Mouse (Mus musculus) lung, embryonic 15.5 days (tissue): ENCODE data around the gene Edc4. TPM values are rescaled to one million over a fixed set of nuclear protein-coding genes. Genes with fewer than 3 reads are reported as not detected.
A peak's percentile ranks its signal among the peaks of the same experiment; 100 is the strongest.
"Not testable (repeated sequence)": the region's sequence is repeated elsewhere in the genome, so short reads cannot be mapped to it uniquely, and the experiment has no call there.

Source experiments
- ATAC-seq: fragments of 200-750 bp; cut with Nextera tagmentation; 2 replicates; pipeline ENCODE4 v1.8.0; 2017; ENCODE audit warnings: moderate number of reproducible peaks, borderline replicate concordance; ENCODE audit not compliant: low FRiP score, low TSS enrichment; ENCODE audit errors: extremely low read depth
- H3K27ac ChIP-seq: fragments of 300-500 bp; sonication (generic); 2 replicates; pipeline ENCODE4 v1.5.1; 2015; ENCODE audit warnings: moderate library complexity, mild to moderate bottlenecking, inconsistent platforms
- H3K27me3 ChIP-seq: fragments of 300-500 bp; sonication (generic); 2 replicates; pipeline ENCODE4 v1.6.1; 2015; ENCODE audit warnings: inconsistent platforms
- H3K36me3 ChIP-seq: fragments of 300-500 bp; sonication (generic); 2 replicates; pipeline ENCODE4 v1.6.1; 2015; ENCODE audit warnings: inconsistent platforms
- H3K4me1 ChIP-seq: fragments of 300-500 bp; sonication (generic); 2 replicates; pipeline ENCODE4 v1.6.1; 2015; ENCODE audit warnings: inconsistent platforms
- H3K4me2 ChIP-seq: fragments of 300-500 bp; sonication (generic); 2 replicates; pipeline ENCODE4 v1.6.1; 2015; ENCODE audit warnings: inconsistent platforms, mild to moderate bottlenecking, moderate library complexity
- H3K4me3 ChIP-seq: fragments of 300-500 bp; sonication (generic); 2 replicates; pipeline ENCODE4 v1.5.1; 2015; ENCODE audit warnings: mild to moderate bottlenecking, inconsistent platforms
- H3K9ac ChIP-seq: fragments of 300-500 bp; sonication (generic); 2 replicates; pipeline ENCODE4 v1.6.1; 2015; ENCODE audit warnings: inconsistent platforms
- H3K9me3 ChIP-seq: fragments of 300-500 bp; sonication (generic); 2 replicates; pipeline ENCODE4 v1.6.1; 2016; ENCODE audit warnings: inconsistent platforms
- WGBS: fragments of 180-500 bp; shearing (Covaris S2); methylation state at CpG from one replicate; pipeline ENCODE4 v1.1.7; 2015; 5-methylcytosine and 5-hydroxymethylcytosine counted together
- polyA plus RNA-seq: library from polyadenylated mRNA; unstranded; fragments of >200 nt; fragmentation: Nextera tagmentation; extraction: Ambion mirVana; gene quantifications from 2 replicates; pipeline ENCODE4 v1.2.1, GENCODE M21; 2015

Gene Edc4
- 46.5 and 50.6 TPM in 2 replicates for polyA plus RNA-seq

DNA sequence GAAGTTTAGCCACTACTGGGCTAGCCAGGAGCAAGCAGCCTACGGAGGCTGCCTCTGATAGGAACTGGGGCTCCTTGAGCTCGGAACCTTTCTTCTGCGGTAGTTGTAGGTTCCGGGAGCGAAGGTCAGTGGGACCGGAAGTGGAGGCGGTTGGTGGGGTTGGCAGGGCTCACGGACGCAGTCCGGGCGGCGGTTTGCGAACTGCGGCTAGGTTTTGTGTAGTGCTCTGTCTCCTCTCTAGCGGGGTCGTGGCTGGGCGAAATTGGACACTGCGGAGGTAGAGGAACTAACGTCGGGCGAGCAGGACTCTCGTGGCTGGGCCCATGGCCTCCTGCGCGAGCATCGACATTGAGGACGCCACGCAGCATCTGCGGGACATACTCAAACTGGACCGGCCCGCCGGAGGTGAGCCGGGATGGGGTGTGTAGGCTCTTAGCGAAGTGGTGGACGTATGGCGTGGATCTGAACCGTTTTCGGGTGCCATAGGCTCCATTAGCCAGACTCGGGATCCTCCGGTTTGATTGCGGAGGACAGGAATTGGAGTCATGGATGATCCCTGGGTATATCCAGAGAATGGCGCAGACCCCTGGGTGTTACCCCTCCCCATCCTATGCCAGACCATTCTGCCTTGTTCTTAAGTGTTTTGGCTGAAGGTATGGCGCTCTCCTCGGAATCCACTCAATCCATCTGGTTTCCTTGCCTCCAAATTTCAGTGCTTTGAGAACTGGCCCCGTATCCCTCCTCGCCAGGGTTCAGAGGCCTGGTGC, at the start of gene Edc4:
Gene Edc4 (plus strand): TSS at position 128 of the 767 bp plus-strand sequence.
- H3K27me3 ChIP-seq: no peaks in the 10 kb centered on the region

DNA sequence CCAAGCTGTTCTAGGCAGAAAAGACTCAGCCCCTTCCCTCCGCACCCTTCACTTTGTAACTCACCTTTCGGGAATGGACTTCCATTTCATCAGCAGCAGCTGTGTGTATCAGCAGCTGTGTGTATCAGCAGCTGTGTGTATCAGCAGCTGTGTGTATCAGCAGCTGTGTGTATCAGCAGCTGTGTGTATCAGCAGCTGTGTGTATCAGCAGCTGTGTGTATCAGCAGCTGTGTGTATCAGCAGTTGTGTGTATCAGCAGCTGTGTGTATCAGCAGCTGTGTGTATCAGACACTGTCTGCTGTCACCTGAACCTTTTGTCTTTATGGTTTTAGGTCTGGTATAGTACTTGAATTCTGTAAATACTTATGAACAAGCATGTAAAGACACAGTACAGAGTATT, 46.9 kb upstream of the Edc4 start:
- H3K4me3 ChIP-seq, H3K9ac ChIP-seq, H3K36me3 ChIP-seq, H3K27ac ChIP-seq, H3K4me2 ChIP-seq, H3K9me3 ChIP-seq, H3K4me1 ChIP-seq, H3K27me3 ChIP-seq, ATAC-seq: not testable (repeated sequence)
- WGBS: 78% methylated on average over 2 of the region's 2 CpGs

More for the DNA sequence above, at the start of gene Edc4:
- H3K9ac ChIP-seq: peak within 1 kb of the TSS; percentile 85
- peak; percentile 83; the same call in 1 of the 2 replicates for ATAC-seq
- peaks cover 23% of the 10 kb centered on the region for H3K4me1 ChIP-seq
- H3K27ac ChIP-seq: peak within 1 kb of the TSS; percentile 48
- H3K4me2 ChIP-seq: peak within 1 kb of the TSS; percentile 78
- peak within 1 kb of the TSS; percentile 90 for H3K4me3 ChIP-seq
- peaks cover 53% of the 10 kb centered on the region for H3K36me3 ChIP-seq
- under 1% methylated on average over 45 of the region's 45 CpGs for WGBS
- no peaks in the 10 kb centered on the region for H3K9me3 ChIP-seq

DNA sequence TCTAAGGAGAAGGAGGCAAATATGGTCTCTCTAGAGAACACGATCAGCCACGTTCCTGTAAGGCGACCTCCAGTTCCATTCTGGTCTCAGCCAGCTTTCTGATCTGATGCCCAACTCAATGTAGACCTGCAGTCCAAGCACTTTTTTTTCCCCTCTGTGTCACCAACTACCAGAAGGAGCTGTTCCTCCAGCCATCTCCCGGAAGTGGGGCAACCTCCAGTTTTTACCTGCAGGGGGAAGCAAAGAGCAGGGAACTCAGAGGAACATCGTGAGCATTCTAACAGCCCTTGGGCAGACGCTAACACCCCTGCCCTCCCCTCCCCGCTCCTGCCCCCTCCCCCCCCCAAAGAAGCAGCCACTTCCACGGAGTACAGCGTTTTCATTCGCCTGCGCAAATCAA, 45.4 kb upstream of the Edc4 start:
- no peak overlapping the region for H3K4me3 ChIP-seq
- no peak overlapping the region for H3K4me2 ChIP-seq
- H3K27me3 ChIP-seq: no peaks in the 10 kb centered on the region
- no peaks in the 10 kb centered on the region for H3K4me1 ChIP-seq
- no peak; the same call in 1 of the 2 replicates for ATAC-seq
- no peaks in the 10 kb centered on the region for H3K36me3 ChIP-seq
- no peak overlapping the region for H3K9ac ChIP-seq
- H3K9me3 ChIP-seq: no peaks in the 10 kb centered on the region
- H3K27ac ChIP-seq: no peak overlapping the region
- WGBS: 30% methylated on average over 11 of the region's 11 CpGs

DNA sequence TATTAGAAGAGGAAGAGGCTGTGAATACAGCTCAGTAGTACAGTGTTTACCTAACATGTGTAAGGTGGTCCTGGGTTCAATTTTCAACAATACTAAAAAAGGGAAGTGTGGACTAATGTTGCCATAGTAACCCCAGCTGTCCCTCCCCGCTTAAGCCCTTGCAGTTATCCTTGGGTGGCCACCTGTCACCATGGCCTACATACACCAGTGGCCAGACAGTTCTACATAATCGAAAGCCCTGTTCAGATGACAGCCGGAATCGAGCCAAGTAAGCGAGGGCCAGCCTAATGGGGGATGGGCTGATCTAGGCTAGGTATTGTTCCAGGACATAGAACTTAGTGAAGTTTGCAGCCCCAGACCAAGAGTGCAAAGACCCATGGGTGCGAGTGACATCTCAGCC, 43.7 kb upstream of the Edc4 start:
- Histone ChIP-seq H3K4me3 (no peak overlapping the region), H3K9ac (no peak overlapping the region), H3K4me2 (no peak overlapping the region), H3K9me3 (no peaks in the 10 kb centered on the region), H3K36me3 (no peaks in the 10 kb centered on the region), H3K27me3 (no peaks in the 10 kb centered on the region), H3K4me1 (no peaks in the 10 kb centered on the region), H3K27ac (no peak overlapping the region)
- 82% methylated on average over 6 of the region's 6 CpGs for WGBS
- no peak for ATAC-seq

DNA sequence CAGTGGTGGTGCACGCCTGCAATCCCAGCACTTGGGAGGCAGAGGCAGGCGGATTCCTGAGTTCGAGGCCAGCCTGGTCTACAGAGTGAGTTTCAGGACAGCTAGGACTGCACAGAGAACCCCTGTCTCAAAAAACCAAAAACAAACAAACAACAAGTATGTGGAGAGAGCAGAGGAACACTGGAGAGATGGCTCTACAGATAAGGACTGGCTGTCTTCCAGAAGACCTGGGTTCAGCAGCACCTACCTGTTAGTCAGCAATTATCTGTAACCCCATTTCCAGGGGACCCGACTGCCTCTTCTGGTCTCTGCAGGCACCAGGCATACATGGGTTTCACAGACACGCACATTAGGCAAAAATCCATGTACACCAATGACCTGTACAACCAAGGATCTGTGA, 41.5 kb upstream of the Edc4 start:
- Histone ChIP-seq H3K9ac (no peak overlapping the region), H3K4me2 (no peak overlapping the region), H3K4me3 (no peak overlapping the region), H3K27ac (no peak overlapping the region), H3K36me3 (peaks cover 8% of the 10 kb centered on the region), H3K4me1 (no peaks in the 10 kb centered on the region), H3K27me3 (no peaks in the 10 kb centered on the region), H3K9me3 (no peaks in the 10 kb centered on the region)
- no peak for ATAC-seq
- WGBS: 85% methylated on average over 5 of the region's 5 CpGs

DNA sequence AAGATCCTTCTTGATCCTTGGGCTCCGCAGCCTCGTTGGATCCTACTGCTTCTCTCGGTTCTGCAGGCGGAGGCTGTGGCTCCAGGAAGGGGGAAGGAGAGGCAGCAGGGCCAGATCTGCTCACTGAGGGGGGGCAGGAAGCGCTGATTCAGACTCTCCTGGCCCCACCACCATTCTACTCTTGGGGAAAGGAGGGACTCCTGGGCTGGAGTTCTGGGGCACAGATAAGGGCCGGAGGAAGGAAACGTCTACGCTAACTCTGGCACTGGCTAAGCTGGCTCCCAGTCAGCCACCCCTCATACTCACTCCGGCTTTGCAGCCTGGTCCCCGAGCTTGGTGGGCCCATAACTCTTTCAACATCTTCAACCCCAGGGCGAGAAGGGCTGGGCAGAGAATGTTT, 34.0 kb upstream of the Edc4 start:
- Histone ChIP-seq H3K4me2 (no peak overlapping the region), H3K36me3 (peaks cover 60% of the 10 kb centered on the region)

DNA sequence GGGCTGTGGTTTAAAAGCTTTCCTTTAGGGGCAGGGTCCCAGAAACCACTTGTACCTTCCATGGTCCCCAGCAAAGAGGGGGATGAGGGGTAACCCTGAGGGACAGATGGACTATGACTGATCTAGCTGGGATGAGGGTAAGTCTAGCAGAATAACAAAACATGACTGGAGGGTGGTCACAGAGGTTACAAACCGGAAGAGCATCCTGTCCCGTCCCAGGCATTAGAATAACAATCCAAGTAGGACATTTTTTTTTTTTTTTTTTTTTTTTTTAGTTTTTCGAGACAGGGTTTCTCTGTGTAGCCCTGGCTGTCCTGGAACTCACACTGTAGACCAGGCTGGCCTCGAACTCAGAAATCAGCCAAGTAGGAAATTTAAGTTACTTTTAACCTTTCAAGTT, 30.7 kb upstream of the Edc4 start:
- peaks cover 10% of the 10 kb centered on the region for H3K4me1 ChIP-seq
- no peak for ATAC-seq
- no peaks in the 10 kb centered on the region for H3K27me3 ChIP-seq
- WGBS: 71% methylated on average over 4 of the region's 4 CpGs
- H3K9ac ChIP-seq: no peak overlapping the region
- no peak overlapping the region for H3K27ac ChIP-seq
- H3K9me3 ChIP-seq: no peaks in the 10 kb centered on the region
- peak overlapping the region; percentile 43; the same call in 1 of the 2 replicates for H3K4me2 ChIP-seq
- peaks cover 44% of the 10 kb centered on the region for H3K36me3 ChIP-seq
- no peak overlapping the region for H3K4me3 ChIP-seq

More for the DNA sequence above, 34.0 kb upstream of the Edc4 start:
- Histone ChIP-seq H3K4me1 (peaks cover 7% of the 10 kb centered on the region), H3K9ac (no peak overlapping the region), H3K27me3 (no peaks in the 10 kb centered on the region), H3K4me3 (no peak overlapping the region), H3K27ac (no peak overlapping the region), H3K9me3 (no peaks in the 10 kb centered on the region)
- no peak for ATAC-seq
- 88% methylated on average over 11 of the region's 11 CpGs for WGBS

DNA sequence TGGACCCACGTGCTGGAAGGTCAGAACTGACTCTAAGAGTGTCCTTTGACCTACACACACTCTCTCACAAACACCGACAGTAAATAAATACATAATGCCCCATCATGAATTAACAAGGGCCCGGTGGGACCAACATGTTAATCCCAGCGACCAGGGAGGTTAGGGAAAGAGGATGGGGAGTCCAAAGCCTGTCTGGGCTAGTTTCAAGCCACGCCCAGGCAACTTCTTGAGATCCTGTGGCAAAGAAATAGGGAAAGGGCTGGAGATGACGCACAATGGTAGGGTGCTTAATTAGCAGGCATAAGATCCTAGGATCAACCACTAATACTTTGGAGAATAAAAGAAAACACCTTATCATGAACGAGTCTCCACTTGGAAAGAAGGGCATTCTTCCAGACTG, 30.1 kb upstream of the Edc4 start:
- Histone ChIP-seq H3K4me3 (peak overlapping the region; percentile 13), H3K4me2 (peak overlapping the region; percentile 43), H3K27me3 (no peaks in the 10 kb centered on the region), H3K9ac (no peak overlapping the region), H3K36me3 (peaks cover 38% of the 10 kb centered on the region), H3K27ac (no peak overlapping the region), H3K9me3 (no peaks in the 10 kb centered on the region), H3K4me1 (peaks cover 10% of the 10 kb centered on the region)
- WGBS: 63% methylated on average over 7 of the region's 7 CpGs
- ATAC-seq: no peak

DNA sequence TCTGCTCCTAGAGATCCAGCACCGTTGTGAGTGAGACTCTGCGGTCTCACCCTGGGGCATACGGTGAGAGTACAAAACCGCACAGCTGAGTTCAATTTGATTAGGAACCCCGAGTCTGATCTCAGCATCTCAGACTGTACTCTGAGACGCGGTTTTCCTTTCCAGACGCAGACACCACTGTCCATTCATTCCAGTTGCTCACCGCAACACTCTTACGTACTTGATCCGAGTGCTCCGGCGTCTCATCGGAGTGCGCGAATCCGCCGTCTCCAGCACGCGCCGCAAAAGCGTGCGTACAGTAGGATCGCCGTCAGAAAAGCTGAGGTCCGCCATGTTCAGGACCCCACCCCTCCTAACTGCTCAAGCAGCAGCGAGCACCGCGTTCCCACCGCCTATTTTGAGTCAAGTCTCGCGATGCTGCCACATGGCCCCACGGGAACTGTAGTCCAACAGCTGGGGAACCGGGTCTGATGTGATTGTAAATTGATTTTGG, 29.0 kb upstream of the Edc4 start:
- WGBS: under 1% methylated on average over 34 of the region's 34 CpGs
- peak overlapping the region; percentile 74 for H3K27ac ChIP-seq

DNA sequence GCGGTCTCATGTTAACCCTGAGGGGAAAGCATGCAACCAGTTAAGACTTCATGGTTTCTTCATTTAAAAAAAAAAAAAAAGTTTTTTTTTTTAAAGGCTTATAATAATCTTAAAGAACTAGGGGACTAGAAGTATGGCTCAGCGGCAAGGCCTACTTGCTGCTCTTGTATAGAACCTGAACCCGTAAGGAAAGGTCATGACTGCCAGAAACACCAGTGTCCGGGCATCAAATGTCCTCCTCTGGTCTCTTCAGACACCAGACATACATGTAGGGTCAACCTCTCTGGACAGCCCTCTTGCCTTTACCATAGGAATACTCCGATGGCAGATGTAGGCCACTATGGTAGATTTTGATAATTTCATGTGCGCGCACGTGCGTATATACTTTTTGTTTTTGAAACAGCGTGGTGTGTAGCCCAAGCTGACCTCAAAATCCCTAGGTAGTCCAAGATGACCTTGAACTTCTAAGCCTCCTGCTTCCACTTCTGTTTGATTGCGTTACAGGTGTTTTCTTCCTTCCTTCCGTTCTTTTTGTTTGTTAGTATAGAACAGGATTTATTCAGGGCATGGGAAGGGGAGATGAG, 28.4 kb upstream of the Edc4 start:
- H3K4me3 ChIP-seq: peak overlapping the region; percentile 75; the same call in 1 of the 2 replicates
- 78% methylated on average over 12 of the region's 12 CpGs for WGBS
- H3K27ac ChIP-seq: no peak overlapping the region
- no peaks in the 10 kb centered on the region for H3K27me3 ChIP-seq
- H3K9ac ChIP-seq: no peak overlapping the region
- H3K4me1 ChIP-seq: peaks cover 25% of the 10 kb centered on the region
- H3K36me3 ChIP-seq: peaks cover 22% of the 10 kb centered on the region
- H3K4me2 ChIP-seq: peak overlapping the region; percentile 73; the same call in 1 of the 2 replicates
- ATAC-seq: no peak
- no peaks in the 10 kb centered on the region for H3K9me3 ChIP-seq

More for the DNA sequence above, 29.0 kb upstream of the Edc4 start:
- H3K9ac ChIP-seq: peak overlapping the region; percentile 84
- peaks cover 27% of the 10 kb centered on the region for H3K36me3 ChIP-seq
- peak overlapping the region; percentile 75 for H3K4me3 ChIP-seq
- H3K9me3 ChIP-seq: no peaks in the 10 kb centered on the region
- H3K4me1 ChIP-seq: peaks cover 20% of the 10 kb centered on the region
- H3K27me3 ChIP-seq: no peaks in the 10 kb centered on the region
- ATAC-seq: peak; percentile 75
- peak overlapping the region; percentile 73 for H3K4me2 ChIP-seq

DNA sequence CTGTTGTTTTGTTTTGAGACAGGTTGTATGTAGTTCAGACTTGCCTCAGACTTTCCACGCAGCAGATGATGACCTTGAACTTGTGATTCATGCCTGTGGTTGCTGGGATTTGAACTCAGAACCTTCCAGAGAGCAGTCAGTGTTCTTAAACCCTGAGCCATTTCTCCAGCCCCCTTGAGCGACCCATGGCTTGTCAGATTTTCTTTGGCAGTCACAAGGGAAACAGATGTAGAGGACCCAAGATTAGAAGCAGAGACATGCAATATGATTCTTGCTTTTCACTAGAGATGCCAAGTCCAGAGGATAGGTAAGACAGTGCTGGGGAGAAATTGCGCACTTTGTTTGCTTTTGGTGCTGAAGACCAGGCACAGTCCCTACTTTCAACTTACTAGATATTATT, 27.5 kb upstream of the Edc4 start, which contains the start of gene Cenpt:
Gene Cenpt (minus strand): TSS at position 101 of the 400 bp plus-strand sequence.
- 87% methylated on average over 3 of the region's 3 CpGs for WGBS
- Histone ChIP-seq H3K9me3 (no peaks in the 10 kb centered on the region), H3K9ac (no peak within 1 kb of the TSS), H3K27ac (no peak within 1 kb of the TSS), H3K4me1 (peaks cover 34% of the 10 kb centered on the region), H3K4me3 (no peak within 1 kb of the TSS), H3K36me3 (peaks cover 14% of the 10 kb centered on the region), H3K4me2 (peak within 1 kb of the TSS; percentile 73; the same call in 1 of the 2 replicates), H3K27me3 (no peaks in the 10 kb centered on the region)
- ATAC-seq: no peak

DNA sequence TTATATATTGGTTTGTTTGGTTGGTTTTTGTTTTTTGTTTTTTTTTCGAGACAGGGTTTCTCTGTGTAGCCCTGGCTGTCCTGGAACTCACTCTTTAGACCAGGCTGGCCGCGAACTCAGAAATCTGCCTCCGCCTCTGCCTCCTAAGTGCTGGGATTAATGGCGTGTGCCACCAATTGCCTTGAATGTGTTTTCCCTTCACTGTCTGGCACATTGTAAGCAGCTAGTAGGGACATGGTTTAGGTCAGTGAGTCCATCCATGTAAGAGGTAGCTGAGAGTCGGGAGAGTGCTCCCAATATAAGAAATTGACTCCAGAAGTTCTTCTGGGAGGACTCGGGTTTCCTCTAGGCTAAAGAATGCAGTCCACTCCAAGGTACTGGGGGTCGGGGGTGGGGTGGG, 26.4 kb upstream of the Edc4 start:
- Histone ChIP-seq H3K9me3 (no peaks in the 10 kb centered on the region), H3K27me3 (no peaks in the 10 kb centered on the region), H3K4me3 (peak overlapping the region; percentile 94), H3K27ac (no peak overlapping the region), H3K36me3 (peaks cover 2% of the 10 kb centered on the region; the same call in 1 of the 2 replicates), H3K9ac (peak overlapping the region; percentile 86), H3K4me2 (peak overlapping the region; percentile 92), H3K4me1 (peaks cover 45% of the 10 kb centered on the region)
- WGBS: 21% methylated on average over 8 of the region's 8 CpGs
- no peak for ATAC-seq
